Mouse (Mus musculus) forebrain, embryonic 15.5 days (tissue): Measurements from ENCODE around the gene Ythdc1. TPM values are rescaled to one million over a fixed set of nuclear protein-coding genes. Genes with fewer than 3 reads are reported as not detected.
A peak's percentile ranks its signal among the peaks of the same experiment; 100 is the strongest.

Experiments
- ATAC-seq: fragments of 200-750 bp; cut with Nextera tagmentation; replicated peaks from 2 replicates; pipeline ENCODE4 v1.8.0; 2017; ENCODE audit warnings: mild to moderate bottlenecking, moderate TSS enrichment, moderate library complexity
- H3K27ac ChIP-seq: fragments of 300-500 bp; sonication (generic); replicated peaks from 2 replicates; pipeline ENCODE4 v1.5.1; 2015; ENCODE audit warnings: mild to moderate bottlenecking, inconsistent platforms
- H3K27me3 ChIP-seq: fragments of 300-500 bp; sonication (generic); 2 replicates; pipeline ENCODE4 v1.6.1; 2015; ENCODE audit warnings: inconsistent platforms
- H3K36me3 ChIP-seq: fragments of 300-500 bp; sonication (generic); 2 replicates; pipeline ENCODE4 v1.6.1; 2015; ENCODE audit warnings: mild to moderate bottlenecking, inconsistent platforms
- H3K4me1 ChIP-seq: fragments of 300-500 bp; sonication (generic); 2 replicates; pipeline ENCODE4 v1.6.1; 2015; ENCODE audit warnings: inconsistent platforms
- H3K4me2 ChIP-seq: fragments of 300-500 bp; sonication (generic); replicated peaks from 2 replicates; pipeline ENCODE4 v1.6.1; 2015; ENCODE audit warnings: mild to moderate bottlenecking, inconsistent platforms
- H3K4me3 ChIP-seq: fragments of 300-500 bp; sonication (generic); 2 replicates; pipeline ENCODE4 v1.5.1; 2015; ENCODE audit warnings: mild to moderate bottlenecking, inconsistent platforms
- H3K9ac ChIP-seq: fragments of 300-500 bp; sonication (generic); replicated peaks from 2 replicates; pipeline ENCODE4 v1.6.1; 2015; ENCODE audit warnings: mild to moderate bottlenecking, inconsistent platforms
- H3K9me3 ChIP-seq: fragments of 300-500 bp; sonication (generic); 2 replicates; pipeline ENCODE4 v1.6.1; 2016; ENCODE audit warnings: inconsistent platforms
- WGBS: fragments of 180-500 bp; shearing (Covaris S2); methylation state at CpG from one replicate; pipeline ENCODE4 v1.1.7; 2015; ENCODE audit warnings: mixed read lengths; 5-methylcytosine and 5-hydroxymethylcytosine counted together
- polyA plus RNA-seq: library from polyadenylated mRNA; unstranded; fragments of >200 nt; fragmentation: Nextera tagmentation; extraction: Ambion mirVana; gene quantifications from 2 replicates; pipeline ENCODE4 v1.2.1, GENCODE M21; 2015

Gene Ythdc1
- polyA plus RNA-seq: 40.6 and 43.1 TPM in 2 replicates

DNA sequence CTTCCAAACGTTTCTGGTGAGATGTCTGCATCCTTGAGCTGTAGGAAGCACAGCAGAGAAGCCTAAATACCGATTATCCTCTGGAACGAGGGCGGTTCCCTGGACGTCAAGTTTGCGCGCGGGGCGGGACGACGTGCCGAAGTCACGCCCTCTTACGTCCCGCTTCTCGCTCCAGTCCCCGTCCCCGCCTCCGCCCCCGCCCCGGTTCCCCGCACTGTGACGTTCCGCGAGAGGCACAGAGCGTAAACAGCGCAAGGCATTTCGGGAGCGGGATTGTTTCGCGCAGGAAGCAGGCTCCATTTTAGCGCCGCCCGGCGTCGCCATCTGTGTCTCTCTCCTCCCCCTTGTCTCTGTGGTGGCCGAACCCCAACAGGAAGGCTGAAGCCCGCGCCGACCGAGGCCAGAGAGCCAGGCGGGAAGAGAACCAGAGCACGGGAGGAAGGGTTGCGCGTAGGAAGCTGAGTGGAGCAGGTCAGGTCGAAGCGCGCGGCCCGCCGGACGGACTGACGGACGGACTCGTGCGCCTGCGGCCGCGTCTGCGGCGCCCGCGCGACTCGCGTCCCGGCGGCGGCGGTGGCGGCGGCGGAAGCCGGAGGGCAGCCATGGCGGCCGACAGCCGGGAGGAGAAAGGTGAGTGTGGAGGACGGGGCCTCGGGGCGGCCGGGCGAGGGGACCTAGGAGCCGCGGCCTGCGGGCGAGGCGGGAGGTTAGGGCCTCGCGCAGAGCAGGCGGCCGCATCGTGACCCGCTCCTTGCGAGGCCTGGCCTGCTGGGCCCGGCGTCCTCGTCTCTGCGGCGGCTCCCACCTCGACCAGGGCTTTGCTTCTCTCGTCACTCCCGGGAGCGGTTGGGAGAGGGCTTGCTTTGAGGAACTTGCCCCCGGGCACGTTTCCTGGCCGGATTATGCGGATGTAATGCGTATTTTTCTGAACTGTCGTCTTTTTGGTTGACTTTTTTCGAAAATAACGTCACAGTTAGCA lies at the start of gene Ythdc1:
Ythdc1 (plus strand) TSS at position 260 of the 979 bp plus-strand sequence.
- peak; percentile 100 for ATAC-seq
- Histone ChIP-seq H3K4me1 (peaks cover 17% of the 10 kb centered on the region), H3K4me3 (peak within 1 kb of the TSS; percentile 78), H3K9me3 (no peaks in the 10 kb centered on the region), H3K27me3 (no peaks in the 10 kb centered on the region), H3K4me2 (peak within 1 kb of the TSS; percentile 69), H3K36me3 (no peaks in the 10 kb centered on the region), H3K27ac (peak within 1 kb of the TSS; percentile 98), H3K9ac (peak within 1 kb of the TSS; percentile 94)
- WGBS: under 1% methylated on average over 88 of the region's 111 CpGs

GRCm38 (mm10) chr5:86769015-86769658 lies 34.9 kb upstream of the Ythdc1 start:
- Histone ChIP-seq H3K4me3 (no peak overlapping the region), H3K4me1 (no peaks in the 10 kb centered on the region), H3K27ac (no peak overlapping the region), H3K36me3 (no peaks in the 10 kb centered on the region), H3K9ac (no peak overlapping the region), H3K9me3 (no peaks in the 10 kb centered on the region), H3K27me3 (no peaks in the 10 kb centered on the region), H3K4me2 (no peak overlapping the region)
- WGBS: 38% methylated on average over 3 of the region's 3 CpGs
- no peak for ATAC-seq

DNA sequence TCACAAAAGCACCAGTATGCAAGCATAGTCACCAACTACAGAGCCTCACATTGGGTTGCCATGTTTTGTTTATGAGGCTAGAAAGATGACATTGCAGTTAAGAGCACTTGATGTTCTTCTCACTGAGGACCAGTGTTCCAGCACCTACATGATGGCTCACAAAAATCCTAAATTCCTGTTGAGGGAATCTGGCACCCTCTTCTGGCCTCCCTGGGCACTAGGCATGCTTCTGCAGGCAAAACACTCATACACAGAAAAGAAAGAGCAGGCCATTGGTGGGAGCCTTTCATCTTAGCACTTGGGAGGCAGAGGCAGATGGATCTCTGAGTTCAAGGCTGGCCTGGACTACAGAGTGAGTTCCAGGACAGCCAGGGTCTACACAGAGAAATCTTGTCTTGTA lies 33.0 kb upstream of the Ythdc1 start:
- Histone ChIP-seq H3K4me3 (no peak overlapping the region), H3K27me3 (no peaks in the 10 kb centered on the region), H3K4me1 (no peaks in the 10 kb centered on the region), H3K4me2 (no peak overlapping the region), H3K9me3 (no peaks in the 10 kb centered on the region), H3K27ac (no peak overlapping the region), H3K9ac (no peak overlapping the region), H3K36me3 (no peaks in the 10 kb centered on the region)
- ATAC-seq: no peak

DNA sequence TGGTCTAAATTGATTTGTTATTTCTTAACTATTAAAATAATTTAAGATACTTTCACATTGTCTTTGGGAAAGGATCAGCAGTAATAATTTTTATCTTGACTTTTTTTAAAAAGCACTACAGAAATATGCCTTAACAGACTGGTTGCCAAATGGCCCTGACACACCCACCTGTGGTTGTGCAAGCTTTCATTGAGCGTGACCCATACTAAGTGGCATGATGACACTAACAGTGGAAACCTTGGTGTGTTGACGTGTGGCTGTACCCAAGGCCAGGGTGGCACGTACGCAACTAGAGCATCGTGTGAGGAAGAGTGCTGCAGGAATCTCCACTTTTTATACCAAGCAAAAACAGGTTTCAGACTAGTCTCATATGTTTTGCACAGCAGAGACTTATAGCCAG lies 27.1 kb upstream of the Ythdc1 start:
- Histone ChIP-seq H3K27ac (no peak overlapping the region), H3K4me3 (no peak overlapping the region), H3K4me2 (no peak overlapping the region), H3K36me3 (no peaks in the 10 kb centered on the region), H3K27me3 (no peaks in the 10 kb centered on the region), H3K9ac (no peak overlapping the region), H3K4me1 (no peaks in the 10 kb centered on the region), H3K9me3 (no peaks in the 10 kb centered on the region)
- ATAC-seq: no peak
- WGBS: 88% methylated on average over 5 of the region's 5 CpGs

GRCm38 (mm10) chr5:86778471-86778870 lies 25.6 kb upstream of the Ythdc1 start:
- no peaks in the 10 kb centered on the region for H3K36me3 ChIP-seq
- H3K27me3 ChIP-seq: no peaks in the 10 kb centered on the region

DNA sequence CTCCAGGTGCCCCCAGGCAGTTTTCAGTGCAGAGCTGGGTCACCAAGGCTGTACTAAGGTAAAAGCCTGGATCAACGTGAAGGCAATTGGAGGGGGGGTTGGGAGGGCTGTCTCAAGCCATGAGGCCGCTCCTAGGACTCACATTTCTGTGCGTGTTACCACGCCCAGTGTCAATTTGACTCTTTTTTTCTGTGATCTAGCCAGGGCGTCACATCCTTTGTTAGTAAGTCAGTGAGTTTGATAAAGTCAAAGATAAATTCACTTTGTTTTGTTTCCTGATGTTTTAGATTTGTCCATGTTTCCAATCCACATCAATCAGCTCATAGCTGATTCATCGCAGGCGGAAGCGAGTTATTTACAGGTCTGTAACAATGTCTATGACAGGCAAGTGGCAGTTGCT lies 21.0 kb upstream of the Ythdc1 start:
- no peak overlapping the region for H3K9ac ChIP-seq
- no peaks in the 10 kb centered on the region for H3K36me3 ChIP-seq
- no peaks in the 10 kb centered on the region for H3K4me1 ChIP-seq
- H3K4me2 ChIP-seq: no peak overlapping the region
- H3K4me3 ChIP-seq: no peak overlapping the region
- WGBS: 67% methylated on average over 8 of the region's 8 CpGs
- no peak overlapping the region for H3K27ac ChIP-seq
- no peaks in the 10 kb centered on the region for H3K9me3 ChIP-seq
- no peaks in the 10 kb centered on the region for H3K27me3 ChIP-seq
- no peak for ATAC-seq

More at GRCm38 (mm10) chr5:86778471-86778870, 25.6 kb upstream of the Ythdc1 start:
- no peak overlapping the region for H3K27ac ChIP-seq
- H3K4me1 ChIP-seq: no peaks in the 10 kb centered on the region
- ATAC-seq: no peak
- H3K9ac ChIP-seq: no peak overlapping the region
- no peaks in the 10 kb centered on the region for H3K9me3 ChIP-seq
- 78% methylated on average over 1 of the region's 1 CpGs for WGBS
- H3K4me3 ChIP-seq: no peak overlapping the region
- no peak overlapping the region for H3K4me2 ChIP-seq

GRCm38 (mm10) chr5:86784205-86784604 lies 19.8 kb upstream of the Ythdc1 start:
- H3K9ac ChIP-seq: no peak overlapping the region
- 57% methylated on average over 1 of the region's 1 CpGs for WGBS
- no peak for ATAC-seq
- H3K27ac ChIP-seq: no peak overlapping the region
- no peak overlapping the region for H3K4me2 ChIP-seq
- H3K9me3 ChIP-seq: no peaks in the 10 kb centered on the region
- H3K27me3 ChIP-seq: no peaks in the 10 kb centered on the region
- no peaks in the 10 kb centered on the region for H3K4me1 ChIP-seq
- no peaks in the 10 kb centered on the region for H3K36me3 ChIP-seq
- no peak overlapping the region for H3K4me3 ChIP-seq

GRCm38 (mm10) chr5:86786798-86787197 lies 17.2 kb upstream of the Ythdc1 start:
- 33% methylated on average over 1 of the region's 1 CpGs for WGBS
- H3K4me2 ChIP-seq: no peak overlapping the region
- no peak overlapping the region for H3K27ac ChIP-seq
- H3K9ac ChIP-seq: no peak overlapping the region
- no peak overlapping the region for H3K4me3 ChIP-seq
- H3K36me3 ChIP-seq: no peaks in the 10 kb centered on the region
- H3K4me1 ChIP-seq: no peaks in the 10 kb centered on the region
- no peak for ATAC-seq
- H3K27me3 ChIP-seq: no peaks in the 10 kb centered on the region
- H3K9me3 ChIP-seq: no peaks in the 10 kb centered on the region

DNA sequence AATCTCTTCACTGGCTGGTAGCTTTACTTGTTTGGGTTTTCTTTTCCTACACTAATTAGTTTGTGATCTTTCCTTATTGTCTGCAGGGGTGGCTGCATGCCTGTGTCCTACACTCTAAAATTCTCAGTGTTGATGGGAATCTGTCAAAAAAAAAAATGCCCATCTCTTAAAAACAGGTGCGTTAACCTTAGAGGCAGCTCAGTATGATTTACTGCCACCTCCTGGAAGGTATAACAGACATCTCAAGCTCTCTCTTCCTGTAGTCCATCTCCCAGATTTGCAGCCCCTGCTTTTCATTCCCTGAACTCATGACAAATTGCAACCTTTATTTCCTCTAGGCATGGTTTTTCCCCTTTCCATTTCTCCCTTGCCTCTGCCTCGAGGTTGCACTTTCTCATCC lies 14.1 kb upstream of the Ythdc1 start:
- H3K4me2 ChIP-seq: no peak overlapping the region
- H3K4me3 ChIP-seq: no peak overlapping the region
- H3K9ac ChIP-seq: no peak overlapping the region
- WGBS: 73% methylated on average over 2 of the region's 2 CpGs
- ATAC-seq: no peak
- H3K4me1 ChIP-seq: no peaks in the 10 kb centered on the region
- H3K27me3 ChIP-seq: no peaks in the 10 kb centered on the region
- H3K27ac ChIP-seq: no peak overlapping the region
- no peaks in the 10 kb centered on the region for H3K9me3 ChIP-seq
- H3K36me3 ChIP-seq: no peaks in the 10 kb centered on the region

DNA sequence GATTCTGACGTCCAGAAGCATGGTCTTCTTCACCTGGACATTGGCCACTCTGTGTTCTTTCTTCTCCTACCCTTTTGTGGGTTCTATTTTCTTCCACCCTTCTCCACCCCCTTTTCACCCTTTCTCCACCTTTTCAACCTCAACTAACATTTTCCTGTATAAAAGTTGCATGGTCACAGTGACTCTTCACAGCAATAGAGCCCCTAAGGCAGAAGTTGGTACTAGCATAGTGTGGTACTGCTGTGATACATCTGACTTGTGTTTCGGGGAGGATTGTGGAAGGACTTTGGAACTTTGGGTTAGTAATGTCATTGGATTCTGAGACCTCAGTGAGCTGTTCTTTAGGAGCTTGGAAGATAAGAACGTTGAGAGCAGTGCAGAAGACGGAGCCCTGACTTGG lies 11.8 kb upstream of the Ythdc1 start:
- Histone ChIP-seq H3K9me3 (no peaks in the 10 kb centered on the region), H3K36me3 (no peaks in the 10 kb centered on the region), H3K4me3 (no peak overlapping the region), H3K4me1 (no peaks in the 10 kb centered on the region), H3K9ac (no peak overlapping the region), H3K27me3 (no peaks in the 10 kb centered on the region), H3K4me2 (no peak overlapping the region), H3K27ac (no peak overlapping the region)
- 56% methylated on average over 4 of the region's 4 CpGs for WGBS
- no peak for ATAC-seq

DNA sequence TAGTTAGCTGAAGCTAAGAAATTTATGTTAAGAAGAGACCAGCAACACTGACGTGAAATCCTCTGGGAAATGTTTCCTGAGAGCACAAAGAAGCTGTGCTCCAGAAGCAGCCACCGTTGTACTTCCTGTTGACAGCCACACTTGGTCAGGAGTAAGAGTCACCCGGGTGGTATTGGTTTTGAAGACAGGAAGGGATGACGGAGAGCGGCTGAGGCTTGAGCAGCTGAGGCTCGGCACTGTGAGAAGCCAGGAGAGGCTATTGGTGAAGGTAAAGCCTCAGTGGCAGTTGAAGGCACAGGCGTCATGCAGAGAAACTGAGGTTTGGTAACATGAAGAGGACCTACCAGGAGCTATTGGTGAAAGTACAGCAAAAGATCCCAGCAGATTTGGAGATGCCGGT lies 11.2 kb upstream of the Ythdc1 start:
- no peak overlapping the region for H3K4me2 ChIP-seq
- H3K9me3 ChIP-seq: no peaks in the 10 kb centered on the region
- no peaks in the 10 kb centered on the region for H3K36me3 ChIP-seq
- H3K27ac ChIP-seq: no peak overlapping the region
- 76% methylated on average over 8 of the region's 8 CpGs for WGBS
- no peak for ATAC-seq
- no peak overlapping the region for H3K4me3 ChIP-seq
- H3K27me3 ChIP-seq: no peaks in the 10 kb centered on the region
- no peaks in the 10 kb centered on the region for H3K4me1 ChIP-seq
- H3K9ac ChIP-seq: no peak overlapping the region

DNA sequence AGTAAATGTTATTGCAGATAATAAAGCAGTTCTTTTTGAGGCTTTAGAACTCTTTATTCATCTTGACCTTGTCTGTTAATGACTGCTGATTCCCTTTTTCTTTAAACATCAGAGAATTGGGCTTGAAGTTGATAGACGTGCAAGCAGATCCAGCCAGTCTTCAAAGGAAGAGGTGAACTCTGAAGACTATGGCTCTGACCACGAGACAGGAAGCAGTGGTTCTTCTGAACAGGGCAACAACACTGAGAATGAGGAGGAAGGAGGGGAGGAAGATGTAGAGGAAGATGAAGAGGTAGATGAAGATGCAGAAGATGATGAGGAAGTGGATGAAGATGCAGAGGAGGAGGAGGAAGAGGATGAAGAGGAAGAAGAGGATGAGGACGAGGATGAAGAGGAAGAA lies 12.8 kb downstream of the Ythdc1 start:
- Histone ChIP-seq H3K36me3 (peaks cover 23% of the 10 kb centered on the region), H3K4me1 (no peaks in the 10 kb centered on the region), H3K27me3 (no peaks in the 10 kb centered on the region), H3K9me3 (no peaks in the 10 kb centered on the region), H3K27ac (no peak overlapping the region), H3K4me3 (no peak overlapping the region), H3K4me2 (no peak overlapping the region), H3K9ac (no peak overlapping the region)
- ATAC-seq: no peak
- 91% methylated on average over 3 of the region's 3 CpGs for WGBS
